Mouse (Mus musculus): Measurements from ENCODE around the gene Kcnk12.

Kcnk12 gene

GRCm38 (mm10) chr17:87797688-87798291 is at the start of gene Kcnk12:
Gene Kcnk12 (minus strand): TSS chr17:87797994.
- no peak for DNase-seq (ENCODE audit: extremely low read depth, insufficient read length, low spot score)

GRCm38 (mm10) chr17:87842156-87842555 is 44.4 kb upstream of the Kcnk12 start:
- no peak for DNase-seq (ENCODE audit: extremely low read depth, insufficient read length, low spot score)

DNA sequence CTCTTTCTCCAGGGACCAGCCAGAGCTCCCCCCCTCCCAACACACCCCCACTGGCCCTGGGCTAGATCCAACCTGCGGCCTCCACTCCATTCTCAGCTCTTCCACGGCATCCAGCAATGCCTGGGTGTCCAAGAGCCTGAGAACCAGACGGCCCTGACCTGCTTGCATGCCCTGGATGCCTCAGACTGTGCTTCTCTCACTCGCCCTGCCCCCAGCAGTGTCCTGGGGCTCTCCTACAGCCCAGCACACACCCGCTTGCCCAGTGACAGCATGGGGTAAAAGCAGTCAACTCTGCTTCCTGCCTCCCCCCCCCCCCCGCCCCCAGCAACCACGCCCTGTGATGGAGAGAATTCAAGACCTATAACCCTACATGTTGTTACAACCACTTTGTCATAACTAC is 42.3 kb upstream of the Kcnk12 start:
- DNase-seq (ENCODE audit: extremely low read depth, insufficient read length, low spot score): no peak

- no peak for DNase-seq (ENCODE audit: extremely low read depth, insufficient read length, low spot score)
Observed at GRCm38 (mm10) chr17:87834850-87835249, 37.1 kb upstream of the Kcnk12 start.

DNA sequence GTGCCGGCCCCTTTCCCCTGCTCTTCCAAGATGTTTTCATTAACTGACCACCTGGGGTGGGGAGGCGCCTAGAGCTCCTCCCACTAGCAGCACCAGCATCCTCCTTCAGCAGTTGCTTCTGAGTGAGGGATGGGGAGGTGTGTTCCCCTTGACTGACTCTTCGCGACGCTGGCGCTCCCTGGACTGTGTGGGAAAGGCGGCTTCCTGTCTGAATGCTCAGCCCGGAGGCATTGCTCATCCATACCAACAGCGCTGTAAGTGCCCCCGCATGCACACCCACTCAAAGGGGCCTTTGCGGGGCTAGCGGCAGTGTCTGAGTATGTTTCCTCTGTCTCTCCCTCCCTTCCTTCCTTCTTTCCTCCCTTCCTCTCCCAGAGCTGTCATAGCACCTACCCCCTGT is 29.1 kb upstream of the Kcnk12 start:
- DNase-seq (ENCODE audit: extremely low read depth, insufficient read length, low spot score): no peak

- no peak for DNase-seq (ENCODE audit: extremely low read depth, insufficient read length, low spot score)
Observed at GRCm38 (mm10) chr17:87826036-87826560, 28.3 kb upstream of the Kcnk12 start.

- DNase-seq (ENCODE audit: extremely low read depth, insufficient read length, low spot score): no peak
Observed at GRCm38 (mm10) chr17:87825454-87826008, 27.7 kb upstream of the Kcnk12 start.

- DNase-seq (ENCODE audit: extremely low read depth, insufficient read length, low spot score): no peak
Observed at GRCm38 (mm10) chr17:87823031-87823430, 25.2 kb upstream of the Kcnk12 start.

- no peak for DNase-seq (ENCODE audit: extremely low read depth, insufficient read length, low spot score)
Observed at GRCm38 (mm10) chr17:87809556-87809955, 11.8 kb upstream of the Kcnk12 start.

- no peak for DNase-seq (ENCODE audit: extremely low read depth, insufficient read length, low spot score)
Observed at GRCm38 (mm10) chr17:87799948-87800340, 2.1 kb upstream of the Kcnk12 start.

GRCm38 (mm10) chr17:87799212-87799947 is 1.6 kb upstream of the Kcnk12 start:
- DNase-seq (ENCODE audit: extremely low read depth, insufficient read length, low spot score): no peak

- DNase-seq (ENCODE audit: extremely low read depth, insufficient read length, low spot score): no peak
Observed at GRCm38 (mm10) chr17:87798423-87798941, 688 bp upstream of the Kcnk12 start.

GRCm38 (mm10) chr17:87796881-87797416 is 845 bp downstream of the Kcnk12 start:
- DNase-seq (ENCODE audit: extremely low read depth, insufficient read length, low spot score): no peak

GRCm38 (mm10) chr17:87795927-87796714 is 1.7 kb downstream of the Kcnk12 start:
- no peak for DNase-seq (ENCODE audit: extremely low read depth, insufficient read length, low spot score)

GRCm38 (mm10) chr17:87794801-87795200 is 3.0 kb downstream of the Kcnk12 start:
- DNase-seq (ENCODE audit: extremely low read depth, insufficient read length, low spot score): no peak

GRCm38 (mm10) chr17:87793331-87793730 is 4.5 kb downstream of the Kcnk12 start:
- no peak for DNase-seq (ENCODE audit: extremely low read depth, insufficient read length, low spot score)

DNA sequence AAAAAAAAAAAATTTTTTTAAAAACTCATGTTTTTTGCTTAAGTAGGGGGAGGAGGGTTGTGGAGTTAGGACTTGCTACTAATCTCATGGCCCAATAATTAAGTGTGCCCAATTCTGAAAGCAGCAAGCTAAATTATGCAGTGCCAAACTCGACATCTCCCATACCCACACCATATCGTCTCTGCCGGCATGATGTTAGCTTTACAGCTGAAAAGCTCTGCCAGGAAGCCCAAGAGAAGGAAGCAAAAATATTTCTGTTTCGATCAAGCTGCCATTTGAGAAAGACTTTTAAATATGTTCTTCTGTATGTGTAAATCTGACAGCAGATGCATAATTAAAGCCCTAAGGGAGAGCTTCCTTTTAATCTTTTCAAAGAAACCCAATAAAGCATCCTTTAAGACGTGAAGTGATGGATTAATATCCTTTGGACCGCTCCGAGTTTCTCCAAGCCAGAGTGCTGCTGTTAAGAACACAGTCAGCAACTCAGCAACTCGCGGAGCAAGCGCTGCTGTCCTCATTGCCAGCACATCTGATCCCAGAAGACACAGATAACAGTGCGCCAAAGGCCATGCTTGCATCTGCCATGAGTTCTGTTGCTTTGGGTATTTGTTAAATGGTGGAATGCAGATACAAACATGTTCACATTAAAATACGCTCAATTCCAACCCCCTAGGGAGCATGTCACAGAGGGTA is 5.0 kb downstream of the Kcnk12 start:
- no peak for DNase-seq (ENCODE audit: extremely low read depth, insufficient read length, low spot score)

DNA sequence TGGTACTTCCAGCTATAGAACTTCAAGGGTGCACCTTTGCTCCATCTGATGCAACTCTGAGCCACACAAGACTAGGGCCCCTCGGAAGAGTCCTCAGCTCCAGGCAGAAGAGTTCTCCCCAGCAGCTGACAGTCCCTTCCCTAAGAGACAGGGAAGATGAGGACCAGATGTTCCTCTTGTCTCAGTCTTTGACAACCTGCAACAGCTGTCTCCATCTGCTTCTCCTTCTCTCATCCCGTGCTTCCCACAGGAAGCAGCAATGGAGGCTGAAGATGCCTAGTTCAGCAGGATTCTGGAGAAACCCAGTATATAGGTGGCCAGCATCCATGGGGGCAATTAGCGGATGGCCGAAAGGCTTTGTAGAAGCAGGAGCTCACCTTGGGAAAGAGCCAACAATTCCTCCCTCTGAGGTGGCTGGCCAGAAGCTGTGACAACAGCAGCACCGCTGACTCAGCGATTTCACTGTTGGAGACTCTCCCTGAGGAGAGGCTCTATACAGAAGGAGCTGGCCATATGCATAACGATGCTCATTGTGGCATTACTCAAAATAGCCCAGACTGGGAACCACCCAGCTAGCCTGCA is 6.2 kb downstream of the Kcnk12 start:
- DNase-seq (ENCODE audit: extremely low read depth, insufficient read length, low spot score): no peak

- DNase-seq (ENCODE audit: extremely low read depth, insufficient read length, low spot score): no peak
Observed at GRCm38 (mm10) chr17:87790661-87791060, 7.1 kb downstream of the Kcnk12 start.

DNA sequence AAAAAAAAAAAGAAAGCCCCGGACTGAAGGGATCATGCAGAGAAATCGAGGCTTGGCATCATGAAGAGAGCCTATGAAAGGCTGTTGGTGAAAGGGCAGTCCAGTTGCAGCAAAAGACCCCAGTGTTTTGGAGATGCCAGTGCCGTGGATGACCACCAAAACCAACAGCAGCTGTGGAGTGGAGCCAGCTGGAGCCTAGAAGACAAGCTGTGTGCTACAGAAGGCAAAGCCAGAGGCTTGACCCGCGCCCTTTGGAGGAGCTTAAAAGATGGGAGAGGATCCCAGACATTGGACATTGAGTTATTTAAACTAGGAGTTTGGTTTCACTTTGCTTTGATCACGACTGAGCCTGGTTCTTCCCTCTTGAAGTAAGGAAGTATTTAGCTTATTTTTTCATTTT is 9.6 kb downstream of the Kcnk12 start:
- no peak for DNase-seq (ENCODE audit: extremely low read depth, insufficient read length, low spot score)
